Mouse (Mus musculus): ENCODE data around the gene Syne3. TPM values are rescaled to one million over a fixed set of nuclear protein-coding genes. Genes with fewer than 3 reads are reported as not detected.
A peak's percentile ranks its signal among the peaks of the same experiment; 100 is the strongest.

The Syne3 gene
- polyA plus RNA-seq, 1 experiment from 2014 or later, result 0.31 TPM

- 86% methylated on average over 10 of the region's 10 CpGs for WGBS
- no peak for ATAC-seq (ENCODE audit: insufficient number of reproducible peaks, low FRiP score, low TSS enrichment, low read depth)
- Histone ChIP-seq H3K4me1 (ENCODE audit: control insufficient read depth, insufficient read depth, low read length) (no peaks in the 10 kb centered on the region), H3K36me3 (ENCODE audit: control insufficient read depth, insufficient read depth, low read length) (no peaks in the 10 kb centered on the region), H3K27ac (replicated peaks; ENCODE audit: low read depth, low read length) (no peak overlapping the region), H3K9me3 (ENCODE audit: control insufficient read depth, low read length) (no peaks in the 10 kb centered on the region), H3K27me3 (ENCODE audit: control insufficient read depth, insufficient read depth, low read length) (no peaks in the 10 kb centered on the region), H3K4me3 (ENCODE audit: low read depth, low read length) (no peak overlapping the region), H3K4me2 (ENCODE audit: low read depth, severe bottlenecking) (no peak overlapping the region), H3K9ac (ENCODE audit: low read length) (no peak overlapping the region)
- DNase-seq (ENCODE audit: low spot score), result no peak
These were observed 17.4 kb downstream of the Syne3 start for GRCm38 (mm10) chr12:104992123-104992741.

GRCm38 (mm10) chr12:104990741-104991454 lies 18.7 kb downstream of the Syne3 start:
- 88% methylated on average over 13 of the region's 13 CpGs for WGBS
- H3K36me3 ChIP-seq (ENCODE audit: control insufficient read depth, insufficient read depth, low read length), result no peaks in the 10 kb centered on the region

GRCm38 (mm10) chr12:104987936-104988335 lies 21.7 kb downstream of the Syne3 start:
- ATAC-seq (ENCODE audit: insufficient number of reproducible peaks, low FRiP score, low TSS enrichment, low read depth) (no peak), DNase-seq (ENCODE audit: low spot score) (no peak)
- Histone ChIP-seq H3K4me1 (ENCODE audit: control insufficient read depth, insufficient read depth, low read length) (peaks cover 9% of the 10 kb centered on the region), H3K27me3 (ENCODE audit: control insufficient read depth, insufficient read depth, low read length) (no peaks in the 10 kb centered on the region), H3K9me3 (ENCODE audit: control insufficient read depth, low read length) (no peaks in the 10 kb centered on the region), H3K4me3 (ENCODE audit: low read depth, low read length) (no peak overlapping the region), H3K4me2 (ENCODE audit: low read depth, severe bottlenecking) (no peak overlapping the region), H3K27ac (replicated peaks; ENCODE audit: low read depth, low read length) (no peak overlapping the region), H3K9ac (ENCODE audit: low read length) (no peak overlapping the region), H3K36me3 (ENCODE audit: control insufficient read depth, insufficient read depth, low read length) (no peaks in the 10 kb centered on the region)
- WGBS, result 88% methylated on average over 7 of the region's 7 CpGs

More at GRCm38 (mm10) chr12:104990741-104991454, 18.7 kb downstream of the Syne3 start:
- H3K9ac ChIP-seq (ENCODE audit: low read length), result no peak overlapping the region
- H3K27ac ChIP-seq (replicated peaks; ENCODE audit: low read depth, low read length), result no peak overlapping the region
- no peak for DNase-seq (ENCODE audit: low spot score)
- H3K9me3 ChIP-seq (ENCODE audit: control insufficient read depth, low read length), result no peaks in the 10 kb centered on the region
- no peak for ATAC-seq (ENCODE audit: insufficient number of reproducible peaks, low FRiP score, low TSS enrichment, low read depth)
- no peaks in the 10 kb centered on the region for H3K27me3 ChIP-seq (ENCODE audit: control insufficient read depth, insufficient read depth, low read length)
- no peak overlapping the region for H3K4me2 ChIP-seq (ENCODE audit: low read depth, severe bottlenecking)
- no peak overlapping the region for H3K4me3 ChIP-seq (ENCODE audit: low read depth, low read length)
- no peaks in the 10 kb centered on the region for H3K4me1 ChIP-seq (ENCODE audit: control insufficient read depth, insufficient read depth, low read length)

GRCm38 (mm10) chr12:104986781-104987180 lies 22.8 kb downstream of the Syne3 start:
- Histone ChIP-seq H3K4me1 (ENCODE audit: control insufficient read depth, insufficient read depth, low read length) (peaks cover 9% of the 10 kb centered on the region), H3K36me3 (ENCODE audit: control insufficient read depth, insufficient read depth, low read length) (no peaks in the 10 kb centered on the region), H3K9me3 (ENCODE audit: control insufficient read depth, low read length) (no peaks in the 10 kb centered on the region), H3K27ac (replicated peaks; ENCODE audit: low read depth, low read length) (no peak overlapping the region), H3K27me3 (ENCODE audit: control insufficient read depth, insufficient read depth, low read length) (no peaks in the 10 kb centered on the region), H3K4me2 (ENCODE audit: low read depth, severe bottlenecking) (no peak overlapping the region), H3K4me3 (ENCODE audit: low read depth, low read length) (no peak overlapping the region), H3K9ac (ENCODE audit: low read length) (no peak overlapping the region)
- ATAC-seq (ENCODE audit: insufficient number of reproducible peaks, low FRiP score, low TSS enrichment, low read depth) (no peak), DNase-seq (ENCODE audit: low spot score) (no peak)
- 93% methylated on average over 9 of the region's 9 CpGs for WGBS

- Histone ChIP-seq H3K9ac (ENCODE audit: low read length) (no peak overlapping the region), H3K9me3 (ENCODE audit: control insufficient read depth, low read length) (no peaks in the 10 kb centered on the region), H3K27me3 (ENCODE audit: control insufficient read depth, insufficient read depth, low read length) (no peaks in the 10 kb centered on the region), H3K4me1 (ENCODE audit: control insufficient read depth, insufficient read depth, low read length) (peaks cover 9% of the 10 kb centered on the region), H3K36me3 (ENCODE audit: control insufficient read depth, insufficient read depth, low read length) (no peaks in the 10 kb centered on the region), H3K4me2 (ENCODE audit: low read depth, severe bottlenecking) (no peak overlapping the region), H3K27ac (replicated peaks; ENCODE audit: low read depth, low read length) (no peak overlapping the region), H3K4me3 (ENCODE audit: low read depth, low read length) (no peak overlapping the region)
- no peak for ATAC-seq (ENCODE audit: insufficient number of reproducible peaks, low FRiP score, low TSS enrichment, low read depth)
- WGBS, result 83% methylated on average over 2 of the region's 2 CpGs
- DNase-seq (ENCODE audit: low spot score), result no peak
These were observed 23.6 kb downstream of the Syne3 start for GRCm38 (mm10) chr12:104986001-104986400.

- WGBS, result 79% methylated on average over 5 of the region's 5 CpGs
- DNase-seq (ENCODE audit: low spot score) (peak; percentile 41), ATAC-seq (ENCODE audit: insufficient number of reproducible peaks, low FRiP score, low TSS enrichment, low read depth) (no peak)
- Histone ChIP-seq H3K4me3 (ENCODE audit: low read depth, low read length) (no peak overlapping the region), H3K4me1 (ENCODE audit: control insufficient read depth, insufficient read depth, low read length) (peaks cover 9% of the 10 kb centered on the region), H3K27ac (replicated peaks; ENCODE audit: low read depth, low read length) (no peak overlapping the region), H3K27me3 (ENCODE audit: control insufficient read depth, insufficient read depth, low read length) (no peaks in the 10 kb centered on the region), H3K9ac (ENCODE audit: low read length) (no peak overlapping the region), H3K9me3 (ENCODE audit: control insufficient read depth, low read length) (no peaks in the 10 kb centered on the region), H3K4me2 (ENCODE audit: low read depth, severe bottlenecking) (no peak overlapping the region), H3K36me3 (ENCODE audit: control insufficient read depth, insufficient read depth, low read length) (no peaks in the 10 kb centered on the region)
These were observed 24.5 kb downstream of the Syne3 start for GRCm38 (mm10) chr12:104985088-104985487.

- no peak overlapping the region for H3K27ac ChIP-seq (replicated peaks; ENCODE audit: low read depth, low read length)
- ATAC-seq (ENCODE audit: insufficient number of reproducible peaks, low FRiP score, low TSS enrichment, low read depth) (no peak), DNase-seq (ENCODE audit: low spot score) (peak; percentile 39)
- H3K4me1 ChIP-seq (ENCODE audit: control insufficient read depth, insufficient read depth, low read length), result peaks cover 12% of the 10 kb centered on the region
- no peak overlapping the region for H3K9ac ChIP-seq (ENCODE audit: low read length)
- H3K4me3 ChIP-seq (ENCODE audit: low read depth, low read length), result no peak overlapping the region
- no peaks in the 10 kb centered on the region for H3K27me3 ChIP-seq (ENCODE audit: control insufficient read depth, insufficient read depth, low read length)
- H3K4me2 ChIP-seq (ENCODE audit: low read depth, severe bottlenecking), result no peak overlapping the region
- no peaks in the 10 kb centered on the region for H3K9me3 ChIP-seq (ENCODE audit: control insufficient read depth, low read length)
- 29% methylated on average over 7 of the region's 7 CpGs for WGBS
- no peaks in the 10 kb centered on the region for H3K36me3 ChIP-seq (ENCODE audit: control insufficient read depth, insufficient read depth, low read length)
These were observed 26.1 kb downstream of the Syne3 start for GRCm38 (mm10) chr12:104983476-104983875.

GRCm38 (mm10) chr12:104978943-104979723 lies 30.5 kb downstream of the Syne3 start:
- Histone ChIP-seq H3K4me3 (ENCODE audit: low read depth, low read length) (no peak overlapping the region), H3K27me3 (ENCODE audit: control insufficient read depth, insufficient read depth, low read length) (no peaks in the 10 kb centered on the region), H3K4me2 (ENCODE audit: low read depth, severe bottlenecking) (no peak overlapping the region), H3K9ac (ENCODE audit: low read length) (no peak overlapping the region), H3K36me3 (ENCODE audit: control insufficient read depth, insufficient read depth, low read length) (no peaks in the 10 kb centered on the region), H3K9me3 (ENCODE audit: control insufficient read depth, low read length) (no peaks in the 10 kb centered on the region), H3K4me1 (ENCODE audit: control insufficient read depth, insufficient read depth, low read length) (peaks cover 12% of the 10 kb centered on the region), H3K27ac (replicated peaks; ENCODE audit: low read depth, low read length) (0 out of 2 replicates have a peak overlapping the region, but pooled peaks have one; percentile 5)
- 66% methylated on average over 22 of the region's 22 CpGs for WGBS
- DNase-seq (ENCODE audit: low spot score) (peak; percentile 36), ATAC-seq (ENCODE audit: insufficient number of reproducible peaks, low FRiP score, low TSS enrichment, low read depth) (peak; percentile 28; the same call in 1 of the 2 replicates)
